Mouse (Mus musculus) ES-Bruce4 (cell line): Measurements from ENCODE around the gene Cnot1. TPM values are rescaled to one million over a fixed set of nuclear protein-coding genes. Genes with fewer than 3 reads are reported as not detected.

Experiments
- H3K27ac ChIP-seq: 2 replicates; pipeline ENCODE4 v1.5.1; 2012; ENCODE audit warnings: low read length, inconsistent platforms; ENCODE audit not compliant: insufficient read depth
- H3K27me3 ChIP-seq: 2 replicates; pipeline ENCODE4 v1.6.1; 2012; ENCODE audit warnings: mild to moderate bottlenecking, low read length, inconsistent platforms; ENCODE audit not compliant: control insufficient read depth, poor library complexity, insufficient read depth, severe bottlenecking
- H3K36me3 ChIP-seq: 2 replicates; pipeline ENCODE4 v1.6.1; 2012; ENCODE audit warnings: inconsistent platforms, mild to moderate bottlenecking, low read length, moderate library complexity; ENCODE audit not compliant: control insufficient read depth, poor library complexity, insufficient read depth, severe bottlenecking
- H3K4me1 ChIP-seq: one replicate; pipeline ENCODE4 v1.8.1; 2011; ENCODE audit warnings: low read length; ENCODE audit not compliant: control insufficient read depth, insufficient read depth
- H3K4me3 ChIP-seq: 2 replicates; pipeline ENCODE4 v1.5.1; 2011; ENCODE audit warnings: low read depth, mild to moderate bottlenecking, low read length
- H3K9ac ChIP-seq: 2 replicates; pipeline ENCODE4 v1.6.1; 2012; ENCODE audit warnings: low read depth, mild to moderate bottlenecking, inconsistent platforms; ENCODE audit not compliant: poor library complexity, severe bottlenecking
- H3K9me3 ChIP-seq: replicated peaks from 2 replicates; pipeline ENCODE4 v1.6.1; 2012; ENCODE audit warnings: mild to moderate bottlenecking, low read length, inconsistent platforms; ENCODE audit not compliant: control insufficient read depth, poor library complexity, insufficient read depth, severe bottlenecking
- CTCF ChIP-seq: IDR thresholded peaks from one replicate; pipeline ENCODE4 v1.8.1; 2011; ENCODE audit warnings: low read depth, low read length
- EP300 ChIP-seq: IDR thresholded peaks from 2 replicates; pipeline ENCODE4 v1.6.1; 2011; ENCODE audit warnings: low read depth, low read length; ENCODE audit not compliant: insufficient read depth
- POLR2A ChIP-seq: IDR thresholded peaks from one replicate; pipeline ENCODE4 v1.8.1; 2011; ENCODE audit warnings: low read length; ENCODE audit not compliant: insufficient read depth
- polyA plus RNA-seq: library from polyadenylated mRNA; stranded (reverse); fragments of >200 nt; gene quantifications from 2 replicates; pipeline ENCODE4 v1.2.4, GENCODE M21; 2011; ENCODE audit warnings: low read depth; ENCODE audit not compliant: missing spikeins, insufficient read depth, insufficient read length

Gene Cnot1
- polyA plus RNA-seq, 1 experiment = 465 TPM

GRCm38 (mm10) chr8:95822699-95823098 lies 15.4 kb upstream of the Cnot1 start:
- Histone ChIP-seq H3K9ac (no peak overlapping the region), H3K4me1 (peaks cover 8% of the 10 kb centered on the region), H3K4me3 (no peak overlapping the region), H3K36me3 (no peaks in the 10 kb centered on the region), H3K27ac (no peak overlapping the region), H3K27me3 (no peaks in the 10 kb centered on the region), H3K9me3 (no peaks in the 10 kb centered on the region)
- TF ChIP-seq CTCF (no peak), POLR2A (no peak), EP300 (no peak)

- no peak for TF ChIP-seq POLR2A
- no peak for TF ChIP-seq CTCF
- no peak for TF ChIP-seq EP300
- H3K9me3 ChIP-seq = no peaks in the 10 kb centered on the region
- H3K27ac ChIP-seq = no peak overlapping the region
- peaks cover 10% of the 10 kb centered on the region for H3K4me1 ChIP-seq
- H3K36me3 ChIP-seq = no peaks in the 10 kb centered on the region
- no peak overlapping the region for H3K4me3 ChIP-seq
- no peaks in the 10 kb centered on the region for H3K27me3 ChIP-seq
- H3K9ac ChIP-seq = no peak overlapping the region
These were observed 14.8 kb upstream of the Cnot1 start for GRCm38 (mm10) chr8:95822096-95822495.

GRCm38 (mm10) chr8:95821266-95821665 lies 14.0 kb upstream of the Cnot1 start:
- Histone ChIP-seq H3K9me3 (no peaks in the 10 kb centered on the region), H3K4me1 (peaks cover 14% of the 10 kb centered on the region), H3K4me3 (no peak overlapping the region), H3K27me3 (no peaks in the 10 kb centered on the region), H3K27ac (no peak overlapping the region), H3K9ac (no peak overlapping the region), H3K36me3 (no peaks in the 10 kb centered on the region)
- no peak for TF ChIP-seq POLR2A
- TF ChIP-seq CTCF = no peak
- no peak for TF ChIP-seq EP300

- TF ChIP-seq POLR2A (no peak), CTCF (no peak), EP300 (no peak)
These were observed 10.9 kb upstream of the Cnot1 start for GRCm38 (mm10) chr8:95818211-95818610.

GRCm38 (mm10) chr8:95817597-95817996 lies 10.3 kb upstream of the Cnot1 start:
- no peak overlapping the region for H3K9ac ChIP-seq
- H3K27ac ChIP-seq = peak overlapping the region; percentile 87
- peaks cover 13% of the 10 kb centered on the region for H3K4me1 ChIP-seq
- no peaks in the 10 kb centered on the region for H3K27me3 ChIP-seq
- H3K9me3 ChIP-seq = no peaks in the 10 kb centered on the region
- H3K36me3 ChIP-seq = no peaks in the 10 kb centered on the region
- H3K4me3 ChIP-seq = no peak overlapping the region
- TF ChIP-seq EP300 = peak; percentile 84
- no peak for TF ChIP-seq POLR2A

More at GRCm38 (mm10) chr8:95818211-95818610, 10.9 kb upstream of the Cnot1 start:
- no peaks in the 10 kb centered on the region for H3K36me3 ChIP-seq
- H3K4me1 ChIP-seq = peaks cover 13% of the 10 kb centered on the region
- H3K4me3 ChIP-seq = no peak overlapping the region
- H3K27ac ChIP-seq = peak overlapping the region; percentile 87
- H3K27me3 ChIP-seq = no peaks in the 10 kb centered on the region
- no peaks in the 10 kb centered on the region for H3K9me3 ChIP-seq
- no peak overlapping the region for H3K9ac ChIP-seq

- no peaks in the 10 kb centered on the region for H3K9me3 ChIP-seq
- H3K27ac ChIP-seq = peak overlapping the region; percentile 81
- H3K27me3 ChIP-seq = no peaks in the 10 kb centered on the region
- TF ChIP-seq POLR2A (no peak), CTCF (no peak), EP300 (no peak)
- peaks cover 13% of the 10 kb centered on the region for H3K4me1 ChIP-seq
- H3K4me3 ChIP-seq = peak overlapping the region; percentile 27; the same call in 1 of the 2 replicates
- H3K9ac ChIP-seq = no peak overlapping the region
- H3K36me3 ChIP-seq = no peaks in the 10 kb centered on the region
These were observed 8.9 kb upstream of the Cnot1 start for GRCm38 (mm10) chr8:95816044-95816708.
